Mouse (Mus musculus): ENCODE results near the gene Nol7. TPM values are rescaled to one million over a fixed set of nuclear protein-coding genes. Genes with fewer than 3 reads are reported as not detected.

Gene Nol7
- total RNA-seq (2023): 100 to 1,000 TPM; 145 to 160 TPM

GRCm38 (mm10) chr13:43398297-43399080, at the start of gene Nol7:
Gene Nol7 (plus strand): TSS chr13:43398390.

GRCm38 (mm10) chr13:43364985-43365824, 33.0 kb upstream of the Nol7 start, which contains the start of gene Sirt5:
Gene Sirt5 (plus strand): TSS chr13:43365496.

Other genes with a start within 250 kb of the Nol7 start
- gene Tbc1d7, start 226.9 kb upstream of the Nol7 start, total RNA-seq (2023): 1 to 10 TPM; 7.6 to 9.9 TPM
- gene Gfod1, start 94.2 kb upstream of the Nol7 start, total RNA-seq (2023): 10 to 100 TPM; 11.5 to 15.5 TPM
- gene Sirt5, start 32.9 kb upstream of the Nol7 start, total RNA-seq (2023): 10 to 100 TPM; 10.7 to 10.9 TPM
- gene Ranbp9, start 82.9 kb downstream of the Nol7 start, total RNA-seq (2023): 100 to 1,000 TPM; 133 to 139 TPM
- 10 to 100 TPM; 20.6 to 22.3 TPM for gene Mcur1, start 161.8 kb downstream of the Nol7 start, total RNA-seq (2023)
- not detected for gene Rnf182, start 217.3 kb downstream of the Nol7 start, total RNA-seq (2023)

Measured in T-cell, adult 66 days (primary cell).